Mouse (Mus musculus): ENCODE data around the gene Pan3.
"Not testable (repeated sequence)": the region's sequence is repeated elsewhere in the genome, so short reads cannot be mapped to it uniquely, and the experiment has no call there.

Gene Pan3

GRCm38 (mm10) chr5:147492511-147492910 is 62.5 kb downstream of the Pan3 start:
- no peak for DNase-seq

GRCm38 (mm10) chr5:147493205-147493604 is 63.2 kb downstream of the Pan3 start:
- no peak for DNase-seq

- DNase-seq, result no peak
Observed at GRCm38 (mm10) chr5:147493685-147494084, 63.7 kb downstream of the Pan3 start.

GRCm38 (mm10) chr5:147494388-147494787 is 64.4 kb downstream of the Pan3 start:
- no peak for DNase-seq

- no peak for DNase-seq
Observed at GRCm38 (mm10) chr5:147494791-147495376, 64.9 kb downstream of the Pan3 start.

- no peak for DNase-seq
Observed at GRCm38 (mm10) chr5:147495961-147496360, 66.0 kb downstream of the Pan3 start.

GRCm38 (mm10) chr5:147496921-147497320 is 67.0 kb downstream of the Pan3 start:
- DNase-seq, result no peak

DNA sequence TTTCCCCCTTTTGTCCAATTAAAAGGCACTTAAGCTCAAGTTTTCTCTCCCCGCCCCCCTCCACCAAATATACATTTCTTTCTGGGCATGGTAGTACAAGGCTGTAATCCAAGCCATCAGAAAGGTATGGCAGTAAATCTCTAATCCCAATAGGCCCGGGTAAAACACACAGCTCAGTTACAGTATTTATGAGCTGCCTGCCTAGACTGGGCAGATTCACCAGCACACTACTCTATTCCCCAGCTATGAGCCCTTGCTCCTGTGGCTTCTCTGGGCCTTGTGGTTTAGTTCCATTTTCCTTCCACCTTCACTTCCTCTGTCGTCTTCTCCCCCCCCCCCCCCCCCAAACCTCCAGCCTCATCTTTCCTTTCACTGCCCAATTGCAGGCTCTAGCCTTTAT is 67.8 kb downstream of the Pan3 start:
- DNase-seq, result no peak

- DNase-seq, result no peak
Observed at GRCm38 (mm10) chr5:147501456-147501998, 71.6 kb downstream of the Pan3 start.

DNA sequence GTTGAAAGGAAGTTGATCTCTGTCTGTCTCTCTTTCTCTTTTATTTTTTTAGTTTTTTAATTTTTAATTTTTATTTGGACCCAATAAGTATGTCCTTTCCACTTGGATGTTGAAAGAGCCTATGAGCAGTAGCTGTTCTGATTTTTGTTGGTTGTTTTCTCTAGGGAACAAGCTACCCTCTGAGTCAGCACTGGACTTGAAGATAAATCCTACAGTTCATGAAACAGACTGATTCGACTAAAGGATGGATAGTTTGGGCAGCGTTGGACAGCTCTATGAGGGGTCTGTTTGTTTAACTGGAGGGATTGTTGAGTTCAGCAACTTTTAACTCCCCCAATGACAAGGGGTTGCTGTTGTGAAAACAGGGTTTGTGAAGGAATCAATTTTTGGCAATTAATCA is 73.0 kb downstream of the Pan3 start:
- no peak for DNase-seq

GRCm38 (mm10) chr5:147511350-147511749 is 81.4 kb downstream of the Pan3 start:
- DNase-seq, result no peak

DNA sequence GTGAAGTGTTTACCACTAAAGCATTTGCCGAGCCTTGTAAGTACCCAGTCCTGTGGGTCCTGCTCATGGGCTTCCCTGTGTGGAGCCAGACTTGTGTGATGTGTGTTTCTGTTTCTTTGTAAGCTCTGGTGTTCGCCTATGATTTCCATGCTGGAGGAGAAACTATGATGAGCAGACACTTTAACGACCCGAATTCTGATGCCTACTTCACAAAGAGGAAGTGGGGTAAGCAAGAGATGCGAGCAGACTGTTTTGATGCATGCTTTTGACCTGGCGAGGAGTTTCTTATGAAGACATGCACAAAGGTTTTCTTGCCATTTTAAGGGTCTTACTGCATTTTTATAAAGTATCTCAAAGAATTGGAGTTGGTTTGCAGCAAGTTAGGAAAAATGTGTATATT is 97.0 kb downstream of the Pan3 start:
- DNase-seq, result no peak

DNA sequence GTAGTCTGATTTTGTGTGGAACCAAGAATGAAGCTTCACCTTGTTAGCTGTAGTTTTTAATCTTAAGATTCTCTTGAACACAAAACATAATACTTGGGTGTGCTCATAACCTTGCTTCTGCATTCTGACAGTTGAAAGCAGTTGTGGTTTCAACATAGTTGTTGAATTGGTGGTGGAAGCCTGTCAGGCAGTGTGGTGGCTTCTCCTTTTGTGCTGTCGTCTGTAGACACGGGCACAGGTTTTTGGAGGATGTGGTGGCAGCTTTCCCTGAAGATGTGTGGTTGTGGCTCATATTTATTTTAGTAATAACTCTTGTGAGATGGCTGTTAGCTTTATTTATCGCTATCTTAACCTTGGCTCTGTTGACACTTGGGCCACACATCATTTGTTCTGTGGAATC is 97.8 kb downstream of the Pan3 start:
- DNase-seq, result peak; percentile 21

- no peak for DNase-seq
Observed at GRCm38 (mm10) chr5:147532031-147532430, 102.1 kb downstream of the Pan3 start.

GRCm38 (mm10) chr5:147539409-147539808 is 109.4 kb downstream of the Pan3 start:
- no peak for DNase-seq

GRCm38 (mm10) chr5:147539815-147540214 is 109.9 kb downstream of the Pan3 start:
- no peak for DNase-seq

DNA sequence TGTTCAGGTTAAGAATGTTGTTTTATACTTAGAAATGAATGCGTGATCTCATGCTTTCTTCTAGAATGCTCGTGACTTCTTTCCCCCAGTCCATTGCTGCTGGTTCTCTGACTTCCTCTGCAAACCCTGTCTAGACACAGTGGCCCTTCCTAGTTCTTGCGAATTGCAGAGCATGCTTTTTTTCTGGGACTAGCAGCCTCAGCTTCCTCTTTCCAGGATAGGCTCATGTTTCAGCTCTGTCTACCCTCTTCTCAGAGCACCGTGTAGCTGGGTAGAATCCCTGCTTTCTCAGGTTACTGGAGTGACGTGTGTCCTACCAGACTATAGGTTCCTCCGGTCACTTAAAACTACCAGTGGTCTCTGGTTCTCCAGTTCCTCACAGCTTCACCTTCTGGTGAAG is 112.3 kb downstream of the Pan3 start:
- DNase-seq, result no peak

DNA sequence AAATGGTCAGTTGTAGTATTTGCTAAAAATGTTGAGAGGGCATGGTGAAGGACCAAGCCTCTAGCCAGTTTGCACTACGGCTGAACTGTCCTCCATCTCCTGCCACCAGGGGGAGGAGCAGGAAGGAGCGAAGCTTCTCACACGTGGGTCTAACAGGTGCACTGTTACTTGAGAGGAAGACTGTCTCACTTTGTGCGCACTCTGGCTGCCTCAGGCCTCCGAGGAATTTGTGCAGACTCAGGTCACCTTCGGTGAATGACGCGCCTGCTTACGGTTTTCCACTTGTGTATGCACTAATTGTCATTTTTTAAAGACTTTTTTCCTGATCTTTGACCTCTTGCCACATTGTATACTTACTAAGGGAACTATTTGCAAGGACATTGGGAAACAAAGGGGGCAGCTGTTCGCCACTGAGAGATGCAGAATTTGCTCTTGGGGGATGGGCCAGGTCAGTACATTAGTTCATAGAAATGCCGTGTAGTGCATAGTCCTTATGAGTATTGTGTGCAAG is 115.8 kb downstream of the Pan3 start:
- peak; percentile 57 for DNase-seq

GRCm38 (mm10) chr5:147549016-147549755 is 119.2 kb downstream of the Pan3 start:
- DNase-seq, result no peak

DNA sequence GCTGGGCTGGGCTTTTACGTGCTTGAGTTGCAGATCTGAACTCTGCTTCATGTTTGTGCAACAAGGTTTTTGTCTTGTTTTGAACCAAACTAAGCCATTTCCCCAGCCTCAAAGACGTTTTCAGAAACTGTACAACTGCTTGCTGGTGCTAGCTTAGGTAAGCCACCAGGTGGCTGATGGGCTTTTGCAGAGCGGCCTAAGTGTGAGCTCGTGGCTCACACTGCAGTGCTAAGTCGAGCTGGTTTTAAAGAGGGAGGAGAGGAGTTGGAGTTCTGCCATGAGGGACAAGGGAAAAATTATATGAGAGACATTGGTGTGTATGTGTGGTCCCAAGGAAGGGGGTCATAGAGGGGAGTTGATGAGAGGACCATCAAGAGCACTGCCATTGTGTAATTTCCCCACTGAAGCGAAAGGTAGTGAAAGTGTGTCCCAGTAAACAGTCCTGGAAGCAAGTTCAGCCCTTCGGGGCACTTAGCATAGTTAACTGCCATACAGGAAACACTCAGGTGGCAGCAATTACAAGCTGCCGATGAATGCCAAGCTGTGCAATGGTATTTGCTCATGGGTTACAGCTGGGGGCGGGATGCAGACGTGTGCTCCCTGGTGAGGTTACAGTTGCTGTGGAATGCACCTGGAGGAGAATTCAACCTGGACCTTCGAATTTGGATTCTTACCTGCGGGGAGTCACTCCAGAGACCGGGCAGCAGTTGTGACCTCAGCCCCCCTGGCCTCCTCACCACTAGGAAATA is 122.1 kb downstream of the Pan3 start:
- no peak for DNase-seq

GRCm38 (mm10) chr5:147557641-147558040 is 127.7 kb downstream of the Pan3 start:
- DNase-seq, result not testable (repeated sequence)

DNA sequence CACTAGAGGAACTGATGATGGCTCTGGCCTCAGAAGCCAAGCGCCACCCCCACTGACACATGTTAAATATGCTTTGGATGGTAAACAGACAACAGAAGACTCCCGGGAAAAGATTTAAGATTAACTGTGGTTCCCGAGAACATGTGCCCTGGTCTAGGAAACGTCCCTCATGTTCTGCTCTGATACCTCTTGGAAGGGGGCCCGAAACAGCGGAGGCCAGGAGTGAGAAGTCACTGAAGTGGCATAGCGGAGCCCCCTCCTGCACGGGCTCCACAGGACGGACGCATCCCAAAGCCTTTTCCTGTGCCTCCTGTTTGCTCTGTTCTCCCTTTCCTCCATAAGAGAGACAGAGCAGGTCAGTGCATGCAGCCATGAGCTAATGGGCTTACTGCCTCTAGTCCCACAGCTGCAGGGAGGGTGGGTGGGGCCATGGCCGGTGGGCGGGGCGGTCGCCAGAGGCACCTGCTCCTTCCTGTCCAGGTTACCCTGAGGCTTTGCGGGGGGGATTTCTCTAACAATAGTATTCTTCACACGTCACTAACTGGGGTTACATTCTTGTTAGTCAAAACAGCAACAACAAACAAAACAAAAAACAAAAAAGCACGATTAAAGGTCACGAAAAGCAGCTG is 133.7 kb downstream of the Pan3 start:
- DNase-seq, result peak; percentile 12

DNA sequence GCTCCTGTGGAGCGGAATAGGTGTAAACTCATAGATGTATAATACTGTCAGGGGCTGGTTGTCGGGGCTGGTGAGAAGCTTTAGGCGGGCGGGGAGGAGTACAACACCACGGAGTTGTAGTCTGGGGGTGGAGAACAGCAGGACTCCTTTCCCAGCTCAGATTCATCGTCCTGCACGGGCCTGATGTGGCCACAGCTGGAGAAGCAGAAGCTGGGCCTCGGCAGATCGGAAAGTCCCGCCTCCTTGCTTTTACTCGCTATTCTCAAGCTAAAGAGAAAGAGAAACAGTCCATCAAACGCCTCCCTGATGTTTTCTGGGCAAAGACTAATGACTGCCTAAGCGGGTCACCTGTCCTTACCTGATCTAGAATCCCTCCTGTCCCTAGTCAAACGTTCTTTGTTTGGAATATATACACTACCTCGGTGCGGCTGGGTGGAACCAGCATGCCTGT is 134.2 kb downstream of the Pan3 start:
- peak; percentile 21 for DNase-seq
